Mouse (Mus musculus): ENCODE results near the gene Bcl2. TPM values are rescaled to one million over a fixed set of nuclear protein-coding genes. Genes with fewer than 3 reads are reported as not detected.

The Bcl2 gene
- total RNA-seq (2023), result 1 to 10 TPM; 4.9 to 5.5 TPM

DNA sequence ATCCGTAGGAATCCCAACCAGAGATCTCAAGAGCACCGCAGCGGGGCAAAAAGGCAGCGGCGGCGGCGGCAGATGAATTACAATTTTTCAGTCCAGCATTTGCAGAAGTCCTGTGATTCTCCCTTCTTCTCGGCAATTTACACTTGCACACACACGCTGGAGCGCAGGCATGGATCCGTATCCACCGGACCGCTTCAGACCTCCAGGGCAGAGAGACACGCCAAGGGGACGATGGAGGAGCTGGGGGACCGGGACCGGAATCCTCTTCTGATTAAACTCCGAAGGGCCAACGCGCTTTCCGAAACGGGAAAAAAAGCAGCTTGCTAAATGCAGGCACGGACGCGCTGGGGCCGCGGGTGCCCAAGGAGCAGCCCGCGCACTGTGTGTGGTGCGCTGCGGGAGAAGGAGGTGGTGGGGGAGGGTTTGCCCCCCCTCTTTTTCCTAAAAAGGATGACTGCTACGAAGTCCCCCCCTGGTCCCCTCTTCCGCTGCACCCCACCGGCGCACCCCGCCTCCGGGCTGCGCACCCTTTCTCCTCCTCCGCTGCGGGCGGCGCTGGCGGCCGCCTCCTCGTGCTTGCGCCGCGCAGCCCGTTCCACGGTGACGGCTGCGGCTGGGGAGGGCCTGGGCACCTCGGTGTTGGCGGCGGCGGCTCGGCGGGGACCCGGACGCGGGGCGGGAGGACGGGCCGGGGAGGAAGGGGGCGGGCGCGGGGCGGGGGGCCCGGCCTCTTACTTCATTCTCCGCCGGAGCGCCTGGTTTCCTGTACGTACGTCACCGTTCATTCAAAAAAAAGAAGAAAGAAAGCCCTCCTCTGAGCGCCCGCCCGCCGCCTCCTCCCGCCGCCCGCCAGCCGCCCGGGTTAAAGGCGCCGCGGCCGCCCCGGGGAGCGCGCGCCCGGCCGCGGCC is at the start of gene Bcl2:
TSS of gene Bcl2 (minus strand) at position 654 of the 909 bp plus-strand sequence.

GRCm38 (mm10) chr1:106759572-106760435 is 45.7 kb upstream of the Bcl2 start, which contains the start of gene Kdsr:
Gene Kdsr (minus strand): TSS chr1:106759727.

Other genes starting within 250 kb of the Bcl2 start
- gene Kdsr, start 45.5 kb upstream of the Bcl2 start, total RNA-seq (2023), result 1 to 10 TPM; 8.3 to 9.8 TPM
- gene Vps4b, start 82.5 kb upstream of the Bcl2 start, total RNA-seq (2023), result 100 to 1,000 TPM; 104 to 117 TPM
- gene Serpinb5, start 146.9 kb upstream of the Bcl2 start, total RNA-seq (2023), result not detected
- not detected for gene Serpinb12, start 220.2 kb upstream of the Bcl2 start, total RNA-seq (2023)

Measured in neutrophil, adult 83 days (primary cell).